Mouse (Mus musculus) erythroblast, embryonic 14.5 days (primary cell): ENCODE data around the gene Mybpc2.

Experiments used
- GATA1 ChIP-seq: IDR thresholded peaks from 2 replicates; pipeline ENCODE4 v1.6.1; 2012; ENCODE audit warnings: low read length, inconsistent platforms, mixed read lengths
- TAL1 ChIP-seq: IDR thresholded peaks from 3 replicates; pipeline ENCODE4 v1.6.1; 2012; ENCODE audit warnings: low read length, inconsistent platforms, mixed read lengths

GRCm38 (mm10) chr7:44456302-44456701 is 68.2 kb downstream of the Mybpc2 start:
- TF ChIP-seq GATA1 = no peak
- TF ChIP-seq TAL1 = no peak
